Mouse (Mus musculus) urinary bladder, postnatal 14 days (tissue): ENCODE data around the gene Clptm1.

Experiments used
- DNase-seq: peaks from one replicate; pipeline ENCODE4 v3.0.0; 2021; ENCODE audit warnings: low spot score

The Clptm1 gene

GRCm38 (mm10) chr7:19664455-19664954 is 328 bp downstream of the Clptm1 start:
- DNase-seq, result no peak

- DNase-seq, result no peak
Observed at GRCm38 (mm10) chr7:19663940-19664339, 893 bp downstream of the Clptm1 start.

GRCm38 (mm10) chr7:19652614-19653013 is 12.2 kb downstream of the Clptm1 start:
- DNase-seq, result no peak

- no peak for DNase-seq
Observed at GRCm38 (mm10) chr7:19651063-19651786, 13.6 kb downstream of the Clptm1 start.

- DNase-seq, result no peak
Observed at GRCm38 (mm10) chr7:19641223-19641622, 23.6 kb downstream of the Clptm1 start.

GRCm38 (mm10) chr7:19635074-19635827 is 29.6 kb downstream of the Clptm1 start:
- no peak for DNase-seq

- no peak for DNase-seq
Observed at GRCm38 (mm10) chr7:19634591-19634990, 30.2 kb downstream of the Clptm1 start.

GRCm38 (mm10) chr7:19633855-19634254 is 31.0 kb downstream of the Clptm1 start:
- DNase-seq, result no peak

- DNase-seq, result no peak
Observed at GRCm38 (mm10) chr7:19633197-19633596, 31.6 kb downstream of the Clptm1 start.

- DNase-seq, result no peak
Observed at GRCm38 (mm10) chr7:19632720-19633119, 32.1 kb downstream of the Clptm1 start.

GRCm38 (mm10) chr7:19632275-19632674 is 32.6 kb downstream of the Clptm1 start:
- DNase-seq, result no peak

- DNase-seq, result peak; percentile 94
Observed at GRCm38 (mm10) chr7:19629361-19629734, 35.5 kb downstream of the Clptm1 start, which contains the start of gene Relb. Gene Relb, minus strand, starts transcription at chr7:19629438.

- peak; percentile 97 for DNase-seq
Observed at GRCm38 (mm10) chr7:19628536-19629360, 36.1 kb downstream of the Clptm1 start.

- no peak for DNase-seq
Observed at GRCm38 (mm10) chr7:19628192-19628535, 36.7 kb downstream of the Clptm1 start.

- no peak for DNase-seq
Observed at GRCm38 (mm10) chr7:19627721-19628120, 37.1 kb downstream of the Clptm1 start.

- no peak for DNase-seq
Observed at GRCm38 (mm10) chr7:19623433-19623832, 41.4 kb downstream of the Clptm1 start.

GRCm38 (mm10) chr7:19622241-19622640 is 42.6 kb downstream of the Clptm1 start:
- DNase-seq, result no peak

GRCm38 (mm10) chr7:19620811-19621210 is 44.0 kb downstream of the Clptm1 start:
- no peak for DNase-seq

GRCm38 (mm10) chr7:19619004-19619801 is 45.6 kb downstream of the Clptm1 start:
- peak; percentile 81 for DNase-seq

GRCm38 (mm10) chr7:19615036-19615577 is 49.7 kb downstream of the Clptm1 start:
- no peak for DNase-seq

- no peak for DNase-seq
Observed at GRCm38 (mm10) chr7:19610969-19611368, 53.9 kb downstream of the Clptm1 start.
